Mouse (Mus musculus) activated CD4-positive, CD25-positive, alpha-beta regulatory T cell, adult 9 weeks (primary cell): ENCODE measurements around the gene Art3. TPM values are rescaled to one million over a fixed set of nuclear protein-coding genes. Genes with fewer than 3 reads are reported as not detected.

Experiments
- polyA plus RNA-seq: library from polyadenylated mRNA; unstranded; fragments of 100-300 nt; shearing (Covaris generic); gene quantifications from one replicate; pipeline ENCODE4 v1.2.1, GENCODE M21; 2017

Art3 gene
- 8.9 TPM for polyA plus RNA-seq

DNA sequence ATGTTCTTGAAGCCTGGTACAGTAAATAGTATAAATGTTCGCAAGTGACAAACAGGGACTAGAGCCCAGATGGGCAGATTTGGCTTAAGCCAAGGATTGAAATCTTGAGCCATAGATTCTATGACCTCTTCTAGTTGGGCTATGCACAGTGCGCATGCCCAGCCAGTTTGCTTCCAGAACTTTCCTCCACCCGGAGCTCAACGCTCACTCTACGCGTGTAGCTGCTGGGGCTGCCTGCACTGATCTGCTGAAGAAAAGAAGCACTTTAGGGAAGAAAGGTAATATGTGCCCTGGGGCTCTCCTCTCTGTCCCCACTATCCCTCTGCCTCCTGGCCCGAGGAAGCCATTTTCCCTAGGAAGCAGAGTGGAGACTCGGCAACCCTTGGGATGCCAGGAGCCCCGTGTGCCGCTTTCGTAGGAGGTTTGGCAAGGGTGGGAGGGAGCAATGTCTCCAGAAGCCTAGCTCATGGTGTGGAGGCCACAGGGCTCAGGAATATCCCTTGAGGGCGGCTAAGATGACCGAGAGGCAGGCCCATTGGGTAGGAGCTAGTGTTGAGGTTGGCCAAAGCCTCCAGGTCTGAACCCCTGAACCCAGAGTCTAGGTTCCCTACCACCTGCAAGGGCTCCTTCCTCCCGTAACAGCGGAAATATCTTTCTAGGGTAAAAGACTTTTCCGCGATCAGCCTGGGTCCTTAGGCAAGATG, at the start of gene Art3:
Gene Art3, plus strand, starts transcription at position 193 of the 704 bp plus-strand sequence.

DNA sequence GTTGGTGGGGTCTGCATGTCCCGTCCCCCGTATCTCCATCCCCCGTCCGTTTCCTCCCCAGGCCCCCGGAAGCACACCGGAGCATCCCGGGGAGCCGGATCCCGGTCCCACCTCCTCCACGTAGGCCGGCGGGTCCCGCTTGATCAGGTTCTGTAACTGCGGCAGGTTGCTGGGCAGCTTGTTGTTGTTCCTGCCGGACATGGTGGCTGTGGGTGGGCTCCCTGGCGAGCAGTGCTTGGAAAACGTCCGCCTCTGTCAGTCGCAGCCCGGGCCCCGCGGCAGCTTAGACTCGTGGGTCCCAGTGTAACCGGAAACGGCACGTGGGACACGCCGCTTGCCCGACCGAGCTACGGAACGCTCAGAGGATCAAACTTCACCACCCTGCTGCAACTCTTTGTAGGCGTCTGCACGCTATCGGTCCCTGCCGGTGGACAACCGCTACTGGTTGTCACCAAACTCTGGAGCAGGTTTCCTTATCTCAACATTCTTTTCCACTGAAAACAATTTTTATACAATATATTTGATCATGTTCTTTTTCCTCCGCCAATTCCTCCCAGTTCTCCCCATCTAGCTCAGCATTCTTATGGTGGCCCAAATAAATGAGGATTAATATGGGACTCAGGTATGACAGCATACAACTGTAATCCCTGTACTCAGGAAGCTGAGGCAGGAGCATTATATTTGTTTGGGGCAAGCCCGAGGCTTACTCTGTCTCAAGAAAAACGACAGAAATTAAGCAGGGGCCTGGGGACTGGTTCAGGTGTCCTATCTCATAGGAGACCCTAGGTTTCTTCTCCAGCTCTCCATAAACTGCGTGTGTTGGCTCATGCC, 21.7 kb upstream of the Art3 start, which contains the start of gene Sdad1:
Gene Sdad1, minus strand, starts transcription at position 799 of the 831 bp plus-strand sequence.

DNA sequence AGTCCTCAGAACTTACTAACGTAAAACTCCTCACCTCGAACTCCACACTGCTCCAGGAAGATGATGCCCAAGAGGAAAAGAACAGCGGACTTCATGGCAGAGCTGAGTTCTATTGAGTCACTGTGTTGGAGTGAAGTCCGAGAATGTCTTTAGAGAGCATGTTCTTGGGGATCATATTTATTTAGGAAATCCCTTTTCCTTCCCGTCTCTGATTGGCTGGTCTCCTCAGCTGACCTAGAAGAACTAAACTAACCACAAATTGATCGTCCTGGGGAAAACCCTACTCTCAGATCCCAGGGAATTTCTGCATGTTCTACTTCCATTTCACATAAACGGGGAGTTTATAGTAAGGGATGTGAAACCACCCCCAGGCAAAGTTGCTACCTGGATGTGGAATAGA, 3.7 kb upstream of the Art3 start, which contains the start of gene Cxcl9:
Gene Cxcl9, minus strand, starts transcription at position 151 of the 400 bp plus-strand sequence.

DNA sequence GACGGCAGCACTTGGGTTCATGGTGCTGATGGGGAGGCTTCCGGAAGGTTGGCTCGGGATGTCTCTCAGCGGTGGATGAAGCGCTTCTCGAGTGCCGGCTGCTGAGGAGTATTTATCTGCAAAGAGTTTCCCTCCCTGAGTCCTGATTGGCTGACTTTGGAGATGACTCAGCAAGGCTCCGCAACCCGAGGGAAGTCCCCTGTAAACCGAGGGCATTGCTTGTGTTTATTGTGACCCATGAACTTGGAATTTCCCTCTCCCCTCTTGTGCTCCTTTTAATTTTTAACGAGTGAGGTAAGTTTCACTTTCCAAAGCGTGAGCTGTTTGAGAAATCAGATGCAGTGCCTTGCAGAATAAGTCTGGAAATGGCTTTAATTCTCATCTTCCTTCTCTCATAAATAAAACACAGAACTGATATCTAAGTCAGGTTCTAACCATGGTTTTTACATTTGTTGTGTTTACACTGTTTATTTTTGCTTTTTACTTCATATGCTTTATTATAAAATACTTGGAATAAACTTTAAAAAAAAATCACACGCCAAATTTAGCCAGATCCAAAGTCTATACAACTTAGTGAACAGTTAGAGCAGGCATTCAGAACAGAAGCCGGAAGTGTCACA, 17.3 kb downstream of the Art3 start, which contains the start of gene Cxcl10:
Gene Cxcl10, minus strand, starts transcription at position 96 of the 620 bp plus-strand sequence.

DNA sequence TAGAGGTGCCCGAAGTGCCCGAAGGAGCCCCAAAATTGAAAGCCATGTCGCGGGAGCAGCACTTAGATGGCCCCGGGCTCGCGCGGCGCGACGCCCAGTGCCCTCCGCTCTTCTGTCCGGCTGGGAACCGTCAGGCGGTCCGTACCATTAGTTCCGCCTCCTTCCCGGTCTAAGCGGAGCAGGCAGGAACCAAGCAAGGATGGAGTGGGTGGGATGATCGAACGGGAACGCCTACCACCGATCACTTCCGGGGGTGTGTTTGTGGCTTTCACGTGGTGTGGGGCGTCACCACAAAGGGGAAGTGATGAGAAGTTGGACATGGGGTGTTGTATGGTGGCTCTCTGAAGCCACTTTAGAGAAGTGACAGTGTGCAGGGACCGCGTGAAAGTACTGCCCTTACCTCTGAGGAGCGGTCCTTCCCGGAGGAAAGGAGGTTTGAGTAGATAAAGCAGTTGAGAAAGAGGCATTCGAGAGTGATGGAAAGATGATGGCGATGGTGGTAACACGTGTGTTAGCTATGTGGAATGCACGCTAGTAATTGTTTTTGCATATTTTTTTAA, 103.5 kb downstream of the Art3 start, which contains the start of gene Nup54:
Gene Nup54, minus strand, starts transcription at position 195 of the 560 bp plus-strand sequence.

Other genes with a start within 250 kb of the Art3 start
- gene G3bp2, start 248.1 kb upstream of the Art3 start, polyA plus RNA-seq, result 205 TPM
- gene Uso1, start 193.9 kb upstream of the Art3 start, polyA plus RNA-seq, result 57.0 TPM
- not detected for gene U90926, start 116.4 kb upstream of the Art3 start, polyA plus RNA-seq
- gene Ppef2, start 75.5 kb upstream of the Art3 start, polyA plus RNA-seq, result 0.50 TPM
- 12.7 TPM for gene Naaa, start 53.7 kb upstream of the Art3 start, polyA plus RNA-seq
- gene Sdad1, start 21.3 kb upstream of the Art3 start, polyA plus RNA-seq, result 48.7 TPM
- gene Cxcl9, start 3.7 kb upstream of the Art3 start, polyA plus RNA-seq, result 0.16 TPM
- gene Cxcl10, start 17.1 kb downstream of the Art3 start, polyA plus RNA-seq, result 29.7 TPM
- 40.7 TPM for gene Nup54, start 103.4 kb downstream of the Art3 start, polyA plus RNA-seq
- gene Scarb2, start 175.0 kb downstream of the Art3 start, polyA plus RNA-seq, result 19.6 TPM
- not detected for gene Fam47e, start 223.2 kb downstream of the Art3 start, polyA plus RNA-seq